Mouse (Mus musculus) midbrain, embryonic 12.5 days (tissue): ENCODE results near the gene Vat1. TPM values are rescaled to one million over a fixed set of nuclear protein-coding genes. Genes with fewer than 3 reads are reported as not detected.
A peak's percentile ranks its signal among the peaks of the same experiment; 100 is the strongest.

ENCODE experiments used
- ATAC-seq: fragments of 200-750 bp; cut with Nextera tagmentation; 2 replicates; pipeline ENCODE4 v1.8.0; 2017; ENCODE audit warnings: low read depth, moderate TSS enrichment, moderate library complexity; ENCODE audit not compliant: low FRiP score
- H3K27ac ChIP-seq: fragments of 300-500 bp; sonication (generic); replicated peaks from 2 replicates; pipeline ENCODE4 v1.5.1; 2016; ENCODE audit warnings: mild to moderate bottlenecking
- H3K27me3 ChIP-seq: fragments of 300-500 bp; sonication (generic); 2 replicates; pipeline ENCODE4 v1.6.1; 2016; ENCODE audit warnings: mild to moderate bottlenecking
- H3K36me3 ChIP-seq: fragments of 300-500 bp; sonication (generic); 2 replicates; pipeline ENCODE4 v1.6.1; 2016
- H3K4me1 ChIP-seq: fragments of 300-500 bp; sonication (generic); 2 replicates; pipeline ENCODE4 v1.6.1; 2016
- H3K4me2 ChIP-seq: fragments of 300-500 bp; sonication (generic); replicated peaks from 2 replicates; pipeline ENCODE4 v1.6.1; 2016; ENCODE audit warnings: mild to moderate bottlenecking, moderate library complexity
- H3K4me3 ChIP-seq: fragments of 300-500 bp; sonication (generic); 2 replicates; pipeline ENCODE4 v1.5.1; 2016; ENCODE audit warnings: mild to moderate bottlenecking
- H3K9ac ChIP-seq: fragments of 300-500 bp; sonication (generic); replicated peaks from 2 replicates; pipeline ENCODE4 v1.6.1; 2016; ENCODE audit warnings: mild to moderate bottlenecking, moderate library complexity
- H3K9me3 ChIP-seq: fragments of 300-500 bp; sonication (generic); 2 replicates; pipeline ENCODE4 v1.6.1; 2016; ENCODE audit warnings: mild to moderate bottlenecking
- WGBS: fragments of 180-500 bp; shearing (Covaris S2); methylation state at CpG from one replicate; pipeline ENCODE4 v1.1.7; 2016; 5-methylcytosine and 5-hydroxymethylcytosine counted together
- microRNA-seq: library from miRNA; unstranded; fragments of <30 nt; microRNA quantifications from one replicate; pipeline ENCODE4, GENCODE M21; 2017
- polyA plus RNA-seq: library from polyadenylated mRNA; unstranded; fragments of >200 nt; fragmentation: Nextera tagmentation; extraction: Ambion mirVana; gene quantifications from 2 replicates; pipeline ENCODE4 v1.2.1, GENCODE M21; 2016

Gene Vat1
- polyA plus RNA-seq, 1 experiment from 2014 or later, result 69.3 TPM

DNA sequence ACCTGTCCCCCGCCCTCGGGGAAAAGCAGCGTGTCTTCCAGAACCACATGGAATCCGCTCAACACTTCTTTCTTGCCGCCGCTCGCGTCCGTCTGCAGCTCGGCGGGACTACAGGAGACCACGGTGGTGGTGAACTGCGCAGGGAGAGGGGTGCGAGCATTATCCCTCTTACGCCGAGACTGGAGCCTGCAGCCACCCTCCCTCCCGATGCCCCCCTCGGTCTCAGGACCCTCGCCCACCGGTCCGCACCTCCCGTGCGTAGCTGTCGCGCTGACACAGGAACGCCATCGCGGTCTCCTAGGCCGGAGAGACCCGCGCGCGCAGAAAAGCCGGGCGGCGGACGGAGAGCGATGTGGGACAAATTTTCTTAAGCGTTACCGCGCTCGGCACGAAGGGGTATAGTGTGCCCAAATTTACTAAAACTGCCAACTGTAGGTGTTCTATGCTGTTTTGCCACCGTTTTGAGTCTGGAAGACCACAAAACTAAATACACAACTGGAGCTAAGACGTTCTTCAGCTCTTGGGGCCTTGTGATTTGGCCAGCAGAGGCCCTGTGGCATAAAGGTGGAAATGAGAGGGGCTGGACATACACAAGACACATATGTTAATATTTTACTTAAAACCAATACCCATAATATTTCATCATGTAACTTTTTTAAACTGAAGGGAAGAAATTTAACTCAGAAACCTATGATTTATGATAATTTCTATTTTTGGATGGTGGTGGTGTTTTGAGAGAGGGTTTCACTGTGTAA lies 48.8 kb downstream of the Vat1 start, which contains the start of gene Aarsd1:
Aarsd1 (minus strand) TSS at position 515 of the 755 bp plus-strand sequence.
- H3K27me3 ChIP-seq, result no peaks in the 10 kb centered on the region
- 0% methylated on average over 45 of the region's 45 CpGs for WGBS
- H3K27ac ChIP-seq, result peak within 1 kb of the TSS; percentile 76
- no peaks in the 10 kb centered on the region for H3K9me3 ChIP-seq
- peak within 1 kb of the TSS; percentile 85 for H3K9ac ChIP-seq
- H3K4me1 ChIP-seq, result peaks cover 7% of the 10 kb centered on the region
- peak; percentile 72 for ATAC-seq
- peak within 1 kb of the TSS; percentile 86 for H3K4me3 ChIP-seq
- peaks cover 18% of the 10 kb centered on the region for H3K36me3 ChIP-seq
- H3K4me2 ChIP-seq, result peak within 1 kb of the TSS; percentile 89

DNA sequence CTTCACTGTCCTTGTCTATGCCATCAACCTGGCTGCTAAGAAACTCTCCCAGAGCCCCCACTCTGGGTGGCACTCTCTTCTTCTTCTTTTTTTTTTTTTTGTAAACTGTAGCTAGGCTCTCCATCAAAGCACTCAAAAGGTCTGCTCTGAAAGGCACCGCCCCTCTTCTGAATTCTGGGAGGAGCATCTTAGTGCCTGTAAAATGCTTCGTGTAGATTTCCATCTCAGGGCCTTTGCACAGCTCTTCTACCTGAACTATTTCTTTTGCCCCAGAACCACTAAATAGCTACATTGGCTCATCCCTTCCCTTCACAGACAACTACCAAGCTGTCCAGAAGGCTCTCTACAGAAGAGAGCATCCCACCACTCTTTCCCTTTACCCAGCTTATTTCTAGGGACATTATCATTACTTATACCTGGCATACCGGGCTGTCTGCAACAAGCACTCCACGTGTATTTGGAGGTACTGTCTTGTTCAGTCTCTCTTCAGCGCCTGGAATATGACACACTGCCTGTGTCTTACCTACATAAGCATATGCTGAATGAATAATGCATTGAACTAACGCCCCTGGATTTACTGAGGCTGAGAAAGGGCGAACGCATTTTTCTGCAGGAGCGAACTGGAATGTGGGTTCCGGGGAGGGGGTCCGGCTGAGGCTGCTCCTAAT lies 49.5 kb downstream of the Vat1 start:
- peak; percentile 16; the same call in 1 of the 2 replicates for ATAC-seq
- Histone ChIP-seq H3K9ac (peak overlapping the region; percentile 85), H3K4me2 (peak overlapping the region; percentile 89), H3K27ac (peak overlapping the region; percentile 76), H3K27me3 (no peaks in the 10 kb centered on the region), H3K4me3 (peak overlapping the region; percentile 86), H3K9me3 (no peaks in the 10 kb centered on the region), H3K36me3 (peaks cover 25% of the 10 kb centered on the region), H3K4me1 (peaks cover 7% of the 10 kb centered on the region)
- WGBS, result 3% methylated on average over 11 of the region's 11 CpGs

DNA sequence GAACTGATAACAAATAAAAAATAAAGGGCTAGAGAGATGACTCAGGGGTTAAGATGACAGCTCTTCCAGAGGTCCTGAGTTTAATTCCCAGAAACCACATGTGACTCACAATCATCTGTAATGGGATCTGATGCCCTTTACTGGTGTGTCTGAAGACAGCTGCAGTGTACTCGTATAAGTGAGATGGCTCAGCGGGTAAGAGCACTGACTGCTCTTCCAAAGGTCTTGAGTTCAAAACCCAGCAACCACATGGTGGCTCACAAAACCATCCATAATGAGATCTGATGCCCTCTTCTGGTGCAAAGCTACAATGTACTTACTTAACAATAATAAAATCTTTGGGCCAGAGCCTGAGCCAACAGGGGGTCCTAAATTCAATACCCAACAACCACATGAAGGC lies 50.7 kb downstream of the Vat1 start:
- no peak overlapping the region for H3K4me3 ChIP-seq
- peaks cover 7% of the 10 kb centered on the region for H3K4me1 ChIP-seq
- WGBS, result 89% methylated on average over 2 of the region's 2 CpGs
- H3K27ac ChIP-seq, result no peak overlapping the region
- H3K4me2 ChIP-seq, result no peak overlapping the region
- H3K27me3 ChIP-seq, result no peaks in the 10 kb centered on the region
- ATAC-seq, result no peak
- H3K36me3 ChIP-seq, result peaks cover 38% of the 10 kb centered on the region
- no peaks in the 10 kb centered on the region for H3K9me3 ChIP-seq
- no peak overlapping the region for H3K9ac ChIP-seq

Small RNAs within 50 kb of the gene (microRNA-seq; reads per million reads assigned to microRNA genes)
- gene Mir6929, result not detected

Other genes starting within 250 kb of the Vat1 start
- 12.6 and 14.4 TPM in 2 replicates for gene Ezh1, start 239.8 kb downstream of the Vat1 start, polyA plus RNA-seq
- 70.3 and 76.3 TPM in 2 replicates for gene Ramp2, start 220.2 kb downstream of the Vat1 start, polyA plus RNA-seq
- gene Vps25, start 212.5 kb downstream of the Vat1 start, polyA plus RNA-seq, result 101 and 102 TPM in 2 replicates
- gene Wnk4, start 205.7 kb downstream of the Vat1 start, polyA plus RNA-seq, result 7.8 and 10.2 TPM in 2 replicates
- gene Cntd1, start 187.2 kb downstream of the Vat1 start, polyA plus RNA-seq, result 1.3 and 1.6 TPM in 2 replicates
- 196 and 198 TPM in 2 replicates for gene Coa3, start 187.1 kb downstream of the Vat1 start, polyA plus RNA-seq
- gene Becn1, start 163.9 kb downstream of the Vat1 start, polyA plus RNA-seq, result 162 and 173 TPM in 2 replicates
- 163 and 180 TPM in 2 replicates for gene Psme3, start 150.0 kb downstream of the Vat1 start, polyA plus RNA-seq
- 2.1 and 3.1 TPM in 2 replicates for gene Aoc2, start 141.2 kb downstream of the Vat1 start, polyA plus RNA-seq
- not detected in 2 replicates for gene Aoc3, start 135.6 kb downstream of the Vat1 start, polyA plus RNA-seq
- not detected in 2 replicates for gene G6pc, start 98.7 kb downstream of the Vat1 start, polyA plus RNA-seq
- gene Aarsd1, start 48.6 kb downstream of the Vat1 start, polyA plus RNA-seq, result 90.8 and 91.0 TPM in 2 replicates
- gene Gm27029, start 41.4 kb downstream of the Vat1 start, polyA plus RNA-seq, result 5.6 and 7.8 TPM in 2 replicates
- 27.0 and 30.2 TPM in 2 replicates for gene Rundc1, start 41.1 kb downstream of the Vat1 start, polyA plus RNA-seq
- gene Ptges3l, start 40.9 kb downstream of the Vat1 start, polyA plus RNA-seq, result 2.3 and 3.1 TPM in 2 replicates
- gene Rpl27, start 23.9 kb downstream of the Vat1 start, polyA plus RNA-seq, result 310 and 319 TPM in 2 replicates
- gene Ifi35, start 17.8 kb downstream of the Vat1 start, polyA plus RNA-seq, result 3.0 and 3.9 TPM in 2 replicates
- 89.5 and 92.3 TPM in 2 replicates for gene Rnd2, start 1.2 kb downstream of the Vat1 start, polyA plus RNA-seq
- 16.1 and 21.1 TPM in 2 replicates for gene Brca1, start 85.7 kb upstream of the Vat1 start, polyA plus RNA-seq
- 119 and 130 TPM in 2 replicates for gene Nbr1, start 85.9 kb upstream of the Vat1 start, polyA plus RNA-seq
- 3.4 and 4.5 TPM in 2 replicates for gene Tmem106a, start 116.0 kb upstream of the Vat1 start, polyA plus RNA-seq
- not detected in 2 replicates for gene Gm11634, start 133.0 kb upstream of the Vat1 start, polyA plus RNA-seq
- 41.9 and 48.9 TPM in 2 replicates for gene Rdm1, start 161.0 kb upstream of the Vat1 start, polyA plus RNA-seq
- gene Arl4d, start 199.3 kb upstream of the Vat1 start, polyA plus RNA-seq, result 6.5 and 8.4 TPM in 2 replicates